Mouse (Mus musculus) limb, embryonic 15.5 days (tissue): ENCODE data around the gene Elovl2. TPM values are rescaled to one million over a fixed set of nuclear protein-coding genes. Genes with fewer than 3 reads are reported as not detected.

Experiments
- polyA plus RNA-seq: library from polyadenylated mRNA; unstranded; fragments of >200 nt; fragmentation: Nextera tagmentation; extraction: Ambion mirVana; gene quantifications from 2 replicates; pipeline ENCODE4 v1.2.1, GENCODE M21; 2015

Gene Elovl2
- polyA plus RNA-seq, 1 experiment from 2014 or later = 2.3 TPM

Other genes starting within 250 kb of the Elovl2 start
- 55.5 and 55.8 TPM in 2 replicates for gene Pak1ip1, start 219.4 kb downstream of the Elovl2 start, polyA plus RNA-seq
- gene Tmem14c, start 204.1 kb downstream of the Elovl2 start, polyA plus RNA-seq = 189 and 196 TPM in 2 replicates
- 0.22 and 0.26 TPM in 2 replicates for gene Mak, start 140.7 kb downstream of the Elovl2 start, polyA plus RNA-seq
- gene Gcm2, start 109.4 kb downstream of the Elovl2 start, polyA plus RNA-seq = not detected in 2 replicates
- not detected in 2 replicates for gene Sycp2l, start 106.1 kb downstream of the Elovl2 start, polyA plus RNA-seq
- 13.3 and 15.0 TPM in 2 replicates for gene Smim13, start 29.4 kb upstream of the Elovl2 start, polyA plus RNA-seq
- not detected in 2 replicates for gene Gm17364, start 53.6 kb upstream of the Elovl2 start, polyA plus RNA-seq